Mouse (Mus musculus) midbrain, embryonic 13.5 days (tissue): ENCODE data around the gene Myo1d. TPM values are rescaled to one million over a fixed set of nuclear protein-coding genes. Genes with fewer than 3 reads are reported as not detected.
"Not testable (repeated sequence)": the region's sequence is repeated elsewhere in the genome, so short reads cannot be mapped to it uniquely, and the experiment has no call there.

ENCODE experiments used
- ATAC-seq: fragments of 200-750 bp; cut with Nextera tagmentation; 2 replicates; pipeline ENCODE4 v1.8.0; 2017; ENCODE audit warnings: mild to moderate bottlenecking, moderate TSS enrichment, moderate library complexity
- H3K27ac ChIP-seq: fragments of 300-500 bp; sonication (generic); 2 replicates; pipeline ENCODE4 v1.5.1; 2015; ENCODE audit warnings: inconsistent platforms, mild to moderate bottlenecking, moderate library complexity
- H3K27me3 ChIP-seq: fragments of 300-500 bp; sonication (generic); 2 replicates; pipeline ENCODE4 v1.6.1; 2015; ENCODE audit warnings: mild to moderate bottlenecking, inconsistent platforms
- H3K36me3 ChIP-seq: fragments of 300-500 bp; sonication (generic); 2 replicates; pipeline ENCODE4 v1.6.1; 2015; ENCODE audit warnings: mild to moderate bottlenecking, inconsistent platforms
- H3K4me1 ChIP-seq: fragments of 300-500 bp; sonication (generic); replicated peaks from 2 replicates; pipeline ENCODE4 v1.6.1; 2015; ENCODE audit warnings: inconsistent platforms
- H3K4me2 ChIP-seq: fragments of 300-500 bp; sonication (generic); replicated peaks from 2 replicates; pipeline ENCODE4 v1.6.1; 2015; ENCODE audit warnings: moderate library complexity, mild to moderate bottlenecking, inconsistent platforms
- H3K4me3 ChIP-seq: fragments of 300-500 bp; sonication (generic); replicated peaks from 2 replicates; pipeline ENCODE4 v1.5.1; 2015; ENCODE audit warnings: mild to moderate bottlenecking, inconsistent platforms
- H3K9ac ChIP-seq: fragments of 300-500 bp; sonication (generic); replicated peaks from 2 replicates; pipeline ENCODE4 v1.6.1; 2015; ENCODE audit warnings: mild to moderate bottlenecking, inconsistent platforms
- H3K9me3 ChIP-seq: fragments of 300-500 bp; sonication (generic); 2 replicates; pipeline ENCODE4 v1.6.1; 2016; ENCODE audit warnings: mild to moderate bottlenecking, inconsistent platforms
- WGBS: fragments of 180-500 bp; shearing (Covaris S2); methylation state at CpG from one replicate; pipeline ENCODE4 v1.1.7; 2015; 5-methylcytosine and 5-hydroxymethylcytosine counted together
- polyA plus RNA-seq: library from polyadenylated mRNA; unstranded; fragments of >200 nt; fragmentation: Nextera tagmentation; extraction: Ambion mirVana; gene quantifications from 2 replicates; pipeline ENCODE4 v1.2.1, GENCODE M21; 2015

Myo1d gene
- polyA plus RNA-seq, 1 experiment from 2014 or later, result 2.1 TPM

- Histone ChIP-seq H3K9me3 (no peaks in the 10 kb centered on the region), H3K4me2 (no peak overlapping the region), H3K27me3 (peaks cover 17% of the 10 kb centered on the region), H3K4me3 (no peak overlapping the region), H3K36me3 (peaks cover 63% of the 10 kb centered on the region), H3K27ac (no peak overlapping the region), H3K9ac (no peak overlapping the region), H3K4me1 (peaks cover 10% of the 10 kb centered on the region)
- WGBS, result 80% methylated on average over 16 of the region's 16 CpGs
- no peak for ATAC-seq
Measured at GRCm38 (mm10) chr11:80471836-80472605, 307.8 kb downstream of the Myo1d start.

- H3K36me3 ChIP-seq, result peaks cover 78% of the 10 kb centered on the region
- not testable (repeated sequence) for H3K4me2 ChIP-seq, H3K27ac ChIP-seq, H3K4me1 ChIP-seq, H3K4me3 ChIP-seq, ATAC-seq, H3K9me3 ChIP-seq, H3K9ac ChIP-seq, H3K27me3 ChIP-seq
- 87% methylated on average over 4 of the region's 4 CpGs for whole genome bisulfite sequencing
Measured at GRCm38 (mm10) chr11:80463605-80464130, 316.2 kb downstream of the Myo1d start.

DNA sequence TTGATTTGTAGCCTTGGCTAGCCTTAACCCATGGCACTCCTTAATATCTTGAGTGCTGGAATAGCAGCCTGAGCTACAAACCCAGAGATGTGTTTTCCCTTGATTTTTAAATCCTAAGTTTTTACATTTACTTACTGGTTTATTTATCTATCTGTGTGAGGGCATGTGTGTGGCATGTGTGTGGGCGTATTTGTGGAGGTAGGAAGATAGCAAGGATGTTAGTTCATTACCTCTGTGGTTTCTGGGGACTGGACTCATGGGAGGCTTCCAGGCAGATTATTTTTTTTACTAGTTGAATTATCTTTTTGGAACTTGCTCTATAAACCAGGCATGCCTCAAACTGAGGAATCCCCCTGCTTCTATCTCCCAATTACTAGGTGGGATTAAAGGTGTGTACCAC, 326.6 kb downstream of the Myo1d start:
- H3K4me3 ChIP-seq, result no peak overlapping the region
- no peaks in the 10 kb centered on the region for H3K9me3 ChIP-seq
- no peak overlapping the region for H3K27ac ChIP-seq
- no peak overlapping the region for H3K9ac ChIP-seq
- peaks cover 57% of the 10 kb centered on the region for H3K36me3 ChIP-seq
- no peak for ATAC-seq
- H3K4me1 ChIP-seq, result no peaks in the 10 kb centered on the region
- 93% methylated on average over 1 of the region's 1 CpGs for WGBS
- H3K4me2 ChIP-seq, result no peak overlapping the region
- H3K27me3 ChIP-seq, result no peaks in the 10 kb centered on the region

DNA sequence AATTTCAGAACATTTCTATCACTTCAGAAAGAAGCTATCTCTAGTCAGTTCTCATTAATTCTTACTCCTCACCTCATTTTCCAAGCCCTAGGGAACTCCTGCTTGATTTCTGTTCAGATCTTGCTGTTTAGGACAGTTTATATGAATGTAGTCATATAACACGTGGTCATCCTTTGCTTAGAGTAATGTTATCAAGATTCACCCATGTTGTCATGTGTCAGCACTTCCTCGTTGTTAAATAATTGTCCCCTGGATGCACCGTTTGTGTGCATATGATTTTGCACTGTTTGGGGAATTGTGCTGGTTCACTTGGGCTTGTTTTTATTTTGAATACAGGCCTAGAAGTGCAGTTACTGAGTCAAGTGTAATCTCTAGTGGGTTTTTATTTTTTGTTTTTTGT, 327.6 kb downstream of the Myo1d start:
- no peak for ATAC-seq
- Histone ChIP-seq H3K27me3 (no peaks in the 10 kb centered on the region), H3K4me3 (no peak overlapping the region), H3K36me3 (peaks cover 57% of the 10 kb centered on the region), H3K27ac (no peak overlapping the region), H3K4me1 (no peaks in the 10 kb centered on the region), H3K4me2 (no peak overlapping the region), H3K9ac (no peak overlapping the region), H3K9me3 (no peaks in the 10 kb centered on the region)
- 92% methylated on average over 3 of the region's 3 CpGs for WGBS

DNA sequence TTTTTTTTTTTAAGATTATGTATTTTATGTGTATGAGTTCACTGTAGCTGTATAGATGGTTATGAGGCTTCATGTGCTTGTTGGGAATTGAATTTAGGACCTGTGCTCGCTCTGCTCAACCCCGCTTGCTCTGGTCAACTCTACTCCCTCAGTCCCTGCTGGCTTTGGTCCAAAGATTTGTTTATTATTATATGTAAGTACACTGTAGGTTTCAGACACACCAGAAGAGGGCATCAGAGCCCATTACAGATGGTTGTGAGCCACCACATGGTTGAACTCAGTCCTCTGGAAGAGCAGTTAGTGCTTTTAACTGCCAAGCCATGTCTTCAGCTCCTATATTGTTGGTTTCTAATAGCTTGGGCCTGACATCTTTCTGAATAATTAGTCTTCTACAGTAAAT, 330.0 kb downstream of the Myo1d start:
- Histone ChIP-seq H3K27ac (no peak overlapping the region), H3K9me3 (no peaks in the 10 kb centered on the region), H3K4me3 (no peak overlapping the region), H3K4me1 (no peaks in the 10 kb centered on the region), H3K9ac (no peak overlapping the region), H3K36me3 (peaks cover 60% of the 10 kb centered on the region), H3K4me2 (no peak overlapping the region), H3K27me3 (no peaks in the 10 kb centered on the region)
- 95% methylated on average over 2 of the region's 2 CpGs for WGBS
- ATAC-seq, result no peak

- Histone ChIP-seq H3K4me2 (no peak overlapping the region), H3K27ac (no peak overlapping the region), H3K9ac (no peak overlapping the region), H3K36me3 (peaks cover 64% of the 10 kb centered on the region), H3K4me1 (no peaks in the 10 kb centered on the region), H3K9me3 (no peaks in the 10 kb centered on the region), H3K27me3 (no peaks in the 10 kb centered on the region), H3K4me3 (no peak overlapping the region)
- ATAC-seq, result no peak
- WGBS, result 95% methylated on average over 3 of the region's 3 CpGs
Measured at GRCm38 (mm10) chr11:80446916-80447315, 332.9 kb downstream of the Myo1d start.

Other genes starting within 250 kb of the Myo1d start
- 41.7 and 48.6 TPM in 2 replicates for gene Tmem98, start 30.1 kb upstream of the Myo1d start, polyA plus RNA-seq
- gene Spaca3, start 78.3 kb upstream of the Myo1d start, polyA plus RNA-seq, result not detected in 2 replicates